Mouse (Mus musculus): ENCODE measurements around the gene Rarg.
A peak's percentile ranks its signal among the peaks of the same experiment; 100 is the strongest.
"Not testable (repeated sequence)": the region's sequence is repeated elsewhere in the genome, so short reads cannot be mapped to it uniquely, and the experiment has no call there.

Gene Rarg

DNA sequence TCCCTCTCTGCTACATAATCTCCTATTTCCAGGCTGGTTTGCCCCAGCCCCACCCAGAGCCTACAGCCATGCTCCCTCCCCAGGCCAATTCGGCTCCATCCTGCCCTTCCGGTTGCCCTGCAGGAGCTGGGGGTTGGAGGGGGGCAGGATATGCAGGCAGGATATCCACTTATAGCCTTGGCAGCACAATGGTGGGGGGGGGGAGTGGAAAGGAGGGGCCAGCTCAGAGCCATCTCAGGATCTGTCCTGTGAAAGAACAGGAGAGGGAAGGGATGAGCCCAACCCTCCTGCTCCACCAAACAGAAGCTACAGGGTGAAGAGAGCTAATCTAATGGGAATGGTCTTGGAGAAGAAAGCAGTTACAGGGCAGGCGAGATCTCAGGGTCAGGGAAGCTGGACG lies 16.7 kb downstream of the Rarg start:
- peak; percentile 60 to 74 for DNase-seq (ENCODE audit: inconsistent age in 2 of 2, low spot score in 1 of 2)

DNA sequence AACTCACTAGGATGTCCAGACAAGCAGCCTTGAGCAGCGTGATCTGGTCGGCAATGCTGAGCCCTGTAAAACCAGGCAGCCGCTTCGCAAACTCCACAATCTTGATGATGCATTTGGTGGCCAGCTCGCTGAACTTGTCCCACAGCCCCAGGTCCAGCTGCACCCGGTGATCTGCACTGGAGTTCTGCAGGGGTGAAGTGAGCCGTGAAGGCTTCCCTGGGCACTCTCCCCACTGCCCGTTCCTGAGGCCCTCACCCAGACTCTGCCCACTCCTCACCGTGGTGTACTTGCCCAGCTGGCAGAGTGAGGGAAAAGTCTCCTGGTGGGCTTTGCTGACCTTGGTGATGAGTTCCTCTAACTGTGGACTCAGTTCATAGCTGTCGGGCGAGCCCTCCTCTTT lies 17.5 kb downstream of the Rarg start:
- DNase-seq (ENCODE audit: inconsistent age in 2 of 2, low spot score in 1 of 2) = no peak

DNA sequence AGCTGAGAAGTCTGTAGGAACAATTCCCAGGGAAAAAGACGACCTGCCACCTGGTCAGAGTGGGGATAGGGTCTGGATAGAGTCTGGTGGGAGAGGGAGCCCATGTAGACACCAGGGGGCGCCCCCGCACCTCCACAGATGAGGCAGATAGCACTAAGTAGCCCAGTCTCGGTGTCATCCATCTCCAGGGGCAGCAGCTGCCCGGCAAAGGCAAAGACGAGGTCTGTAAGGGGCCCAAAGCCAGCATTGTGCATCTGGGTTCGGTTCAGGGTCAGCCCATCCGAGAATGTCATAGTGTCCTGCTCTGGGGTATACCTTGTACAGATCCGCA lies 18.1 kb downstream of the Rarg start:
- peak; percentile 79 to 93 for DNase-seq (ENCODE audit: inconsistent age in 2 of 2, low spot score in 1 of 2)

DNA sequence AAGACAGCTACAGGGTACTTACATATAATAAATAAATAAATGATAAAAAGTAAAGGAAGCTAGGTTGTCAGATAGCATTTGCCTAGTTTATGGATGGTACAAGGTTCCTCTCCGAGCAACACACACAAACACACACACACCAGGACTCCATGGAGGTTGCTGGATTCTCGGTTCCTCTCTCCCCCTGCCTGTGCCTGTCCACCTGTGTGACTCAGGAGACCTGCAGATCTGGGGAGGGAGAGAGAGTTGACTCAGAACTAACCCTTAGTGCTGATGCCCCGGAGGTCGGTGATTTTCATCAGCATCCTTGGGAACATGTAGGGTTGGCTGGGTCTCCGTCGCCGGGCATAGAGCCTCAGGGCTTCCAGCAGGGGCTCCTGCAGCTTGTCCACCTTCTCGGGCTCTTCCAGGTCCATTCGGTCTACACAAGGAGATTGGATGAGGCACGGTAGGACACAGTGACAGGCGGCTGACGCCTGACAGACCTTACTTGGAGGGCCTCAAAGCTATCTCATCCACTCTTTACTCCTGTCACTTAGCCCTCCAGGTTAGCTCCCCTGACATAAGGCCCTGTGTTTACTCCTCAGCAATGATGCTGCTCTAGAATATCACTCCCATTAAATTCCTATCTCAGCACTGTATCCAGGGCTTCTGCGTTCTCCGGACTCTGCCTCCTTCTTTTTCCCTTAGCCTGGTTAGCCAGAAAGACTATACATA lies 18.6 kb downstream of the Rarg start:
- DNase-seq (ENCODE audit: inconsistent age in 2 of 2, low spot score in 1 of 2) = no peak

DNA sequence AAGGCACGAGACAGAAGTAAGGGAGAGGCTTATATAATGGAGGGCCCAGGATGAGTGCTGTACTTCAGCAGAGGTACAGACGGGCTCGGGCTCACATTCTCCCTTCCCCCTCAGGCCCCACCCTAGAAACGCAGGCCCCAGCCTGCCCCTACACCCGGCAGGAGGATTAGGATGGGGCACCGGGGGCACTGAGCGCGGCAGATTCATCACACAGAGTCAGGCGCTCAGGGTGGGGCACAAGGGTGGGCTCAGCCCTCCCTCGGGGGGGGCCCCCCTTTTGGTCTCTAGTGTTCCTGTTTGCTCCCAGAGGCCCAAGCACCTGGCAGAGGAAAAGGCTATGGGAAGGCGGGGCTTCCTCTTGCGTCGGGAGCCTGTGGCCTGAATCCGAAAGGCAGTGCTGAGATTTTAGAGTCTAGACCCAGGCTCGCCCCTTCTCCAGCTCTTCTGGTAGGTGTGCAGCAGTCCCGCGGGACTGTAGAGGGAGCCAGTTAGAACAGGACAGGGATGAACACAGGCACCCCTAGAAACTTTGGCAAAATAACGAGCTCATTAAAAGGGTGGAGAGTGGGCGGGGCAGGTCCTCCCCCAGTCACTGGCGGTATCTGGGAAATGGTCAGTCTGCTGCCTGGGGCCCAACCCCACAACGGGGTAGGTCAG lies 21.8 kb downstream of the Rarg start:
- peak; percentile 13 to 50 for DNase-seq (ENCODE audit: inconsistent age in 2 of 2, low spot score in 1 of 2)

DNA sequence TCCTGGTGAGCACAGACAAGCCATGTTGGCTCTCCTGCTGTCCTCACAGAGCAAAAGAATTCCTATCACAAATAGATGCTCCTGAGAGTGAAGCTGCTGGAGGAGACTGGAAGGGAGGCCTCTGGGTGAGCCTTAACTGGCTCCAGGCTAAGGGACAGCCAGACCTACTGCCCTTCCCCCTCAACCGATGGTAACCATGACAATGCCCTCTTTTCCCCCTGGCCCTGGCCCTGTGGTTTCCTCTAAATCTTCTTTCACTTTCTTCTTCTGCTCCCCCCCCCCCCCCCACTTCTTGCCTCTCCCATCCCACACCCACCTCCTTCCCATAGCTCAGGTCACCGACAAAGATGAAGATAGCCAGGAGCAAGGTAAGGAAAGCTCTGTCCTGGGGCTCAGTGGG lies 23.4 kb downstream of the Rarg start:
- DNase-seq (ENCODE audit: inconsistent age in 2 of 2, low spot score in 1 of 2) = no peak

DNA sequence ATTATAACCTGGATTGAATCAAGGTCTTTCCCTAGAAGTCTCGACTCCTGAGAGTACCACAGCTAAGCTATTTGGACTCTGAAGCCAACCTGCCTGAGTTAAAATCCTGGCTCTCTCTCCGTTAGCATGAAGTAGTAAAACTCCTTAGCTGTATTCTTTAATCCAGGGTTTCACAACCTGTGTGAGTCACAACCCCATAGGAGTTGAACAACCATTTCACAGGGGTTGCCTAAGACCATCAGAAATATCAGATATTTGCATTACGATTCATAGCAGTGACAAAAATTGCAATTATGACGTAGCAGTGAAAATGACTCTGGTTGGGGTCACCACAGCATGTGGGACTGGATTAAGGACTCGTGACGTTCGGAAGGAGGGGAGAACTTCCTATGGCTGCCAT lies 24.6 kb downstream of the Rarg start:
- peak in 1 of 2 experiments; percentile 34 for DNase-seq (ENCODE audit: inconsistent age in 2 of 2, low spot score in 1 of 2)

DNA sequence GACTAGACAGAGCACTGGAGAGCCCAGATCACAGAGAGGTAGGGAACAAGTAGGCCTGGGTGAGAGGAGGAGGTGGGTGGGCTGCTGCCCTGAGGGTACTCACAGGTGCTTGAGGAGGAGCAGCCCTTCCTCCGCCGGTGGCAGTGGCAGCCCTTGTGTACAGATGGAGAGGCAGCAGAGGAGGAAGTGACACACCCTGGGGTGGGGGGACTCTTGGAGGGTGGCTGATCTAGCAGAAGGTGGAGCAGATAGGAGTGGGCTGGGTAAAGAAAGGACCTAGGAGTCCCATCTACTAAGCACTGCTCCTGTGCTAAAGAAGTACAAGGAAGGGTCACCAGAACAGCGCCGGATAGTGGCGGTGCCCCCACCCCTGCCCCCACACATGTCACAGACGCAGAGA lies 25.6 kb downstream of the Rarg start, which contains the start of gene Itgb7:
Gene Itgb7 (minus strand): TSS at position 197 of the 400 bp plus-strand sequence.
- no peak for DNase-seq (ENCODE audit: inconsistent age in 2 of 2, low spot score in 1 of 2)

DNA sequence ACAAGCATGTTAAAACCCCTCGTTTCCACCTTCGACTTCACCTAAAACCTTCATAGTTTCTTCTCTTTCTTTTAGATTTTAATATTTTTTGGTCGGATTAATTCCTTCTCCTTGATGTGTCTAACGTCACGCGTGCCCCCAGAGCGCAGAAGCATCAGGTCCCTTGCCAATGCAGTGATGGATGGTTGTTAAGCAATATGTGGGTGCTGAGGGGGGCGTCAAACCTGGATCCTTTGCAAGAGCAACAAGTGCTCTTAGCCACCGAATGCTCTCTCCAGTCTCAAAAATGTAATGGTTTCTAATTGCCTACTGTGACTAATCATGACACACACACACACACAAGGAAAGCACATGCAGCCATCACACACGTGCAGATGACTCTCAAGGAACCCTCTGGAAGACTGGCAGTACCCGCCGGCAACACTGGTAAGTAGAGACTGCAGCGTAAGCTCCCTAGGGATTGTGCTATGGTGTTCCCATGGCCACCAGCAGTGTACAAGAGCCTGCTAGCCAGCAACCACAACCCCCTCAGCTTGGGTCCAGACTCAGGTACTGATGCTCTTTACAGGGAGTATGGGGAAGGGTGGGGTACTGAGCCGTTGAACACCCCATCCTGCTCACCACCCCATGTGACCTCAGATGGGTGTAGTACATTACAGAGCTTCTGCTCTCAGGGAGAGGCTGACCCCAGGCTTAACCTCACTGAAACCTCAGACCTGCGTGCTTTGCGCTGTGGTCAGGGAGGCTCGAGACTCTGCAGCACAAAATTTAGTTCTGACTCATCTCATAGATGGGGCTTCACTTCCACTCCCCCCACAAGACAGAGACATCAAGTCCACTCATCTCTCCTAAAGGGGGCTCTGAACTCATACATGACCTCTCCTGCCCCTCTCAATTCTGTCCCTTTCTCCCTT lies 26.7 kb downstream of the Rarg start:
- no peak for DNase-seq (ENCODE audit: inconsistent age in 2 of 2, low spot score in 1 of 2)

DNA sequence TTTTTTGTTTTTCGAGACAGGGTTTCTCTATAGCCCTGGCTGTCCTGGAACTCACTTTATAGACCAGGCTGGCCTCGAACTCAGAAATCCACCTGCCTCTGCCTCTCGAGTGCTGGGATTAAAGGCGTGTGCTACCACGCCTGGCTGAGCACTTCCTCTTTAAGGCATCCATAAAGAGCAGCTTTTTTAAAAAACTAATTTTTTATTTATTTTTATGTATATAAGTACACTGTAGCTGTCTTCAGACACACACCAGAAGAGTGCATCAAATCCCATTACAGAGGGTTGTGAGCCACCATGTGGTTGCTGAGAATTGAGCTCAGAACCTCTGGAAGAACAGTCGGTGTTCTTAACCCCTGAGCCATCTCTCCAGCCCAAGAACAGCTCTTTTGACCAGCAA lies 31.7 kb downstream of the Rarg start:
- DNase-seq (ENCODE audit: inconsistent age in 2 of 2, low spot score in 1 of 2) = not testable (repeated sequence)

DNA sequence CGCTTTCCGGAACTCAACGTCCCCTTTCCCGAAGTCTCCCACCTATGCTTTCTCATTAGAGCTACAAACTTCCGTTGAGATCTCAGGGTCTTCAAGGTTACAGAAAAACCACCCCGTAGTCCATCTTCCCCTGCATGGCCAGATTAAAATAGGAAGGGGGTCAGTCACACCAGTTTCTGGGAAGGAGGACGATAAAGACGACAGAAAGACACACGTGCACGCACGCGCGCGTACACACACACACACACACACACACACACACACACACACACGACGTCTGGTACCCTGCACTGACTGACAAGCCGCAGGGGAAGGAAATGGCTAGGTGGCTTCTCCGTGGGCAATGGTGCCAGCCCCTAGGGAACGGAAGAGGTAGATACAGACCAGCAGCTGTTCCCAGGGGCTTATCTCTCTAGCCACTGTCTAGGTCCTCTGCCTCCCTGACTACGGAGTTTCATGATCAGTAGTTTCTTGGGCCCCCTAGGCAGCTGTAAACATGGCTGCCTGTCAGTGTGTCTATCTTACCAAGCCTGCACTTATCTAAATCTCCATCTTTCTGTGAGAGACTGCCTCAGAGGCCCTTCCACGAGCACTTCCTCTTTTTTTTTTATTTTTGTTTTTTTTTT lies 32.2 kb downstream of the Rarg start:
- peak in 1 of 2 experiments; percentile 55 for DNase-seq (ENCODE audit: inconsistent age in 2 of 2, low spot score in 1 of 2)

DNA sequence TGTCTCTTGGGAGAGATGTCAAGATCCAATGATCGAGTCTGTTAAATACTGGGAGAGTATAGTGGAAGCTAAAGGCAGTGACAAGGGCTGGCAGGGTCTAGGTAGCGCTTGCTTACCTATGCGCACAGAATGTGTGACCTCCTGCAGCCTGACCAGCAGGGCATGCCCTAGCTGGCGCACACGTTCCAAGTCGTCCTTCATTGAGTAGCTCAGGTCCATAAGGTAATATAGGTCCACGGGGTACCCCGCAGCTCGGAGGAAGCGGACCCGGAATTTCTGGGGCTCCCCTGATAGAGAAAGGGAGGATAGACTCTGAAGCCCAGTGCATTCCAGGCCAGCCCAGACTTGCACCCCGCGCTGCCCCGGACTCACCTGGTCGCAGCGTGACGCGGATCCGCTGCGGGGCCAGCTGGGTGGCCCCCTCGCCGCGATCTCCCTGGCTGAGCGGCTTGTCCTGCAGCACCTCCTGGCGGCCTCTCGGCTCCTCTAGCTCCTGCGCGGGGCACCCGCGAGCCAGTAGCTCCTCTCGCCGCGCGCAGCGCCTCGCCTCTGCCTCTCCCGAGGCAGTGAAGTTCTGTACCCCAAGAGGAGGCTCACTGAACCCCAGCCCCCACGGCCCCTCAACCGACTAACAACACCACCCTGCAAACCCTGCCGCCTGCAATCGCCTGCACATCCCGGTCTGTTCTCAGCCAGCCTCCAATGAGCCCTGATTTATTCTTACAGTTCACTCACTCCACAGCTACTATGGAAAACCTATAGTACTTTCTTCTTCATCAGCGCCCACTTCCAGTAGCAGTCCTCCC lies 32.9 kb downstream of the Rarg start:
- peak; percentile 85 to 94 for DNase-seq (ENCODE audit: inconsistent age in 2 of 2, low spot score in 1 of 2)

DNA sequence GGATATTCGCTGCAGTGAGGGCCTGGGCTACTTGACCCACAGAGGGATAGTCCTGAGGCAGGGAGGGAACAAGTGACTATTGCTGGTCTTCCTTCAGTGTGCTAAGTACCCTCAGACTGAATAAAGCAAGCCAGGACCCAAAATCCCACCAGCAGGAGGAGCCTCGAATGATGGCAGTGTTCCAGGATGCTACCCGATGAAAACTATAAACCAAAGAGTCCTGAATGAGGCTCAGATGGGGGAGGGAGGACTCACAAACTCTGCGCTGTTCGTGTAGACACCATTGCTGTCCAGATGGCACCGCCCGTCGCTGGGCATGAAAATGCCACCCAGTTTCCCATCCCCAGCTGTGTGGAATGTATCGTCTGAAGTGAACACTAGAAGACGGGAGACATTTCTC lies 34.9 kb downstream of the Rarg start:
- DNase-seq (ENCODE audit: inconsistent age in 2 of 2, low spot score in 1 of 2) = no peak

DNA sequence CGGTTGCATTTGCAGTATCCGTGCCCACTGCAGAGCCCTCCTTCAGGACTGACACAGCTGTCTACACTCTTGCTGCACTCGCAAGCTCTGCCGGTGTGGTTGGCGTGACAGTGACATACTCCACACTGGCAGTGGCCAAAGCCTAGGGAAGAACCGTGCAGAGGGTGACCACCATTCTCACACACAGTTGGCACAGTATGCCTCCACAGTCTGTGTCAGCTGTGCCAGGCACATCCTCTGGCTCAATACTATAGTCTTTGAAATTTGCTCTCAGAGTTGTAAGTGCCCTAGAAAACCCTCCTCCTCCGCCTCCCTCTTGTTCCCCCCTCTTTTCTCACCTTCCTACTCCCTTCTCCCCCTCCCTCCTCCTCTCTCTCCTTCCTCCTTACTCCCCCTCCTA lies 40.0 kb downstream of the Rarg start:
- peak in 1 of 2 experiments; percentile 42 for DNase-seq (ENCODE audit: inconsistent age in 2 of 2, low spot score in 1 of 2)

DNA sequence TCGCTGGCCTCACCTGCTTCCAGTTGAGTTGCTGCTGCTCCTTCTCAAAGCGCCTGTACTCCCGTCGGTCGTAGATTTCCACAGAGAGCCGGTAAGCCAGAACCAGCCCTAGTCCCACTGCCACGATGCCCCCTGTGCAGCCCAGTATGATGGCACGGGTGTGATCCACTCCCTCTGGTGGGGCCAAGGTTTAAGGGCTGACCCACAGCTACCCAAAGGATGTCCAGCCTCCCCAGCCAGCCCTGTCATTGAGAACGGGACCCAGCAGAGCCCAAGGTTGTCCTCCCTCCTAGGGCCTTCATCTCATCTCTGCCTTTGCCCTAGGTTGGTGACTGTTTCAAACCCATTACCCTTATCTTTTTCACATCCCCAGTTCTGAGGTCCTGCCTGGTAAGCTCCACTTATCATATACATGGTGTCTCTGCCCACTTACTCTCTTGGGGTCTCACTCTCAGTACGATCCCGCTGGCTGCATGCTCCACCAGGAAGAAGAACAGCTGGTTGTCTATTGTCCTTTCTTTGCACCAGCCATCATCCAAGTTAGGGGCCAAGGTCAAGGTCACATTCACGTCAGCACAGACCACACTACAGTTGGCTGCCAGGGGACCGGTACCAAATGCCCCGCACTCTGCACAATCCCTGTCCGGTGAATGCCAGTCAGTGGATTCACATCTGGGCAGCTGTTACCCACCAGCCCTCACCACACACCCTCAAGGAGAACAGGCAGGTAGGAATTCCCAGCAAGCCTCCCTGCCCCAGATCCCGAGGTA lies 40.7 kb downstream of the Rarg start:
- DNase-seq (ENCODE audit: inconsistent age in 2 of 2, low spot score in 1 of 2) = peak in 1 of 2 experiments; percentile 64

DNA sequence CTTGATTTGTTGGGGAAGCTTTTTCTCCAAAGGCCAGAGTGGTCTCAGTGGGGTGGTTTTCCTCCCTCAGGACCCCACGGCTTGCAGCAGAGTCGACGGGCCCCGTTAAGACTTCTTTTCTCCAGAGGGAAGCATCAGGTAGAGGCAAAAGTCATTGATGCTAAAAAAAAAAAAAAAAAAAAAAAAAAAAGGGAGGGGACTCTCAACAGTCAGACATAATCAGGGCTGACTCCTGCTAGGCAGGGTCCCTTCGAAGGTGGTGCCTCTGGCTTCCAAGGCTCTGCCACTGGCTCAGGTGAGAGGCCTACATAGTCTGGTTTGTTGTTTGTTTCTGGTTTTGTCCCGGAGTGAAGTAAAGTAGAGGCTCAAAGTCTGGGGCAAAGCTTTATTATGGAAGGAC lies 41.7 kb downstream of the Rarg start:
- DNase-seq (ENCODE audit: inconsistent age in 2 of 2, low spot score in 1 of 2) = no peak

DNA sequence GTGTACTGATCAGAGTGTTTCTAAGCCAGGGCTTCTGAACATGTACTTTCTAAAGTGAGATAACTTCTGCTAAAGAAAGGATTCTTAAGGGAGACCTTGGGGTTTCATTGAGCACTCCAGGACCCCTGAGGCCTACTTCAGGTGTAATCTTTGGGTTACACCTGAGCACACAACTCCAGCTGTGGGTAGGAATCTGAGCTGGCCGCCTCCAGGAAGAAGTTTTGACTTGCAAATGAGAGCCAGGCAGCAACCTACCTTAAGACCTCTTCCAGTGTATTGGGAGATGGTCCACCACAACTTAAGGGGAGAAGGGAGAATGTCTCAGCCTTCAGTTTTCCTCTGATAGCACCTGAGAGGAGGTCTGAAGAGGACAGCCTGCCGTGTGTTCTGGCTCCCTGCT lies 43.2 kb downstream of the Rarg start:
- no peak for DNase-seq (ENCODE audit: inconsistent age in 2 of 2, low spot score in 1 of 2)

DNA sequence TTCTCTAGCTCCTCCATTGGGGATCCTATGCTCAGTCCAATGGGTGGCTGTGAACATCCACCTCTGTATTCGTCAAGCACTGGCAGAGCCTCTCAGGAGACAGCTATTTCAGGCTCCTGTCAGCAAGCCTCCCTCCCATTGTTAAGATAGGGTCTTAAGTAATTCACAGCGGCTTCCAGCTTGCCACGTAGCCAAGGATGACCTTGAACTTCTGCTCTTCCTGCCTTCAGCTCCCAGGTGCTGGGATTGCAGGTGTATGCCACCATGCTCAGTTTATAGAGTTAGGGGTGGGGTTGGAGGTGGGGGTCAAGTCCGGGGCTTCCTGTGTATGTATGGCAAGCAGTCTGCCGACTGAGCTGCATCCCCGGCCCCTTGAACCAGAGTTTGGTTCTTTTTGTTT lies 45.4 kb downstream of the Rarg start:
- DNase-seq (ENCODE audit: inconsistent age in 2 of 2, low spot score in 1 of 2) = peak in 1 of 2 experiments; percentile 29

DNA sequence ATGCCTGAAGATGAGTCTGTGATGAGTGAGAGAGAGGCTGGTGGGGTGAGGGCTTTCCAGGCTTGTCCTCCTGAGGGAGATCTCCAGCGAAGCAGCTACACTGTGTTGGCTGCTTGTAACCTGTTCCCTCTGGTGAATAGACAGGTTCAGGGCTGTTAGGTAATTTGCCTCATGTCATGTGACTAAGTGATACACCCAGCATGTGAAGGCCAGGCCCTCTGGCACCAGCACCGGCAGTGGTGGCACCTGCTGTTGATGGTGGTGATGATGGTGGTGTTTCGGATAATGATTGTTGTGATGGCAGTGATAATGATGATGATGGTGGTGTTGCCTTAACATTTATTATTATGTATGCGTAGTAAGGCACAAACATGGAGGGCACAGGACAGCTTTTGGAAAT lies 46.5 kb downstream of the Rarg start:
- DNase-seq (ENCODE audit: inconsistent age in 2 of 2, low spot score in 1 of 2) = peak in 1 of 2 experiments; percentile 30

DNA sequence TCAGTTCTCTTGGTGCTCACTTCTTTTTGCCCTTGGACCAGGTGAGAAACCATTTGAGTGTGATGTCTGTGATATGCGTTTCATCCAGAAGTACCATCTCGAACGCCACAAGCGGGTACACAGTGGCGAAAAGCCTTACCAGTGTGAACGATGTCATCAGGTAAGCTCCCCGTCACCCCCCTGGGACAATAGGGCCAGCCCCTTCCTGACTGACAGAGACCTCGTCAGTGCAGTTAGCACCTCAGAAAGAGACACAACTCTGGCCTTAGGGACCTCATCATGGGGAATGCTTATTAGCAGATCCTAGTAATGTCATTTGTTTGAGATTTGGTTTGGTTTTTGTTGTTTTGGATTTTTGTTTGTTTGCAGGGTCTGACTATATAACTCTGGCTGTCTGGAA lies 48.2 kb downstream of the Rarg start:
- no peak for DNase-seq (ENCODE audit: inconsistent age in 2 of 2, low spot score in 1 of 2)

All from adrenal gland, adult (tissue).